Mouse (Mus musculus) forelimb bud, embryonic 11.5 days (tissue): Measurements from ENCODE around the gene Hydin.
"Not testable (repeated sequence)": the region's sequence is repeated elsewhere in the genome, so short reads cannot be mapped to it uniquely, and the experiment has no call there.

Experiments used
- DNase-seq: peaks from one replicate; pipeline ENCODE4 v3.0.0-alpha.2; 2012; ENCODE audit warnings: low read depth, low spot score

Gene Hydin

DNA sequence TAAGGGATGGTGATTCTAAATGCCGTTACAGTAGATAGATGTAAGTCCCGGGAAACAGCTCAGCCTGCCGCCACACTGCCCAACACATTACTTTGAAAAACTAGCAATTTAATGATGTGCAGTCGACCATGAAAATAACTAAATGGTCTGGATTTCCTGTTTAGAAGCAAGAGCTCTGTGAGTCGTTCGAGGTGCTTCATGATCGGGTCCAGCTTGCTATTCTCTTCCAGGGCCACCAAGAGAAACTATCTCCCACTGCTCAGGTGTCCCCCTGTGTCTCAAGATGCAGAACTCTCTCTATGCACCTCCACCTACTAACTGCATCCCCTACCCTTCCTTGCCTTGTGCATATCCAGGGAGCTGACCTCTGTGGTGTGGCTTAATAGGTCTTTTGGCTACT, 66.6 kb downstream of the Hydin start:
- no peak for DNase-seq

GRCm38 (mm10) chr8:110339447-110339846, 72.7 kb downstream of the Hydin start:
- no peak for DNase-seq

DNA sequence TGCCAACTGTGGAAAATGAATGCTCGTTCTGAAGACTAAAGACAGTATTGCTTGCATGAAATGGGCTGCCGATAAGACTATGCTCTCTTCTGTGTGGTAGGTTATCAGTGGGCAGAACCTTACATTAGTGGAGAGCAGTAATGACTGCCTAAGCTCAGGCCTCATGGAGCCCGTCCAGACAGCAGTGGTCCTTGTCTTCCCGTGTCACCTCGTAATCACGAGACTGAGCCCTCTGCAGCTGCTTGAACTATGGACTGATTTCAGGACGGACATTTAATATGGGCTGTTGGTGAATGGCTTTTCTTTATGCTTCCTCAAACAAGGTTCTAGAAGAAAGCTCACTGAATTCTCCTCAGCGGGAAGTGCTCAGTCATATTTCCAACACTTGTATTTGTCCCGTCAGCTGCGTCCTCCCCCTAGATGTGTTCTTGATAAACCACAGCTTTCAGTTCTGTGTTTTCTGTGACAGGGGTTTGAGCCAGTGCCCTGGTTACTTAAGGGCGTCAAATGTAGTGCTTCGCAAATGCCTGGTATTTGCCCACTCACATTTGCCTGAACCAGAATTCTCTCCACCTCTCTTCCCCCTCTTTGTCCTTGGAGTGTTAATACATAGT, 73.4 kb downstream of the Hydin start:
- no peak for DNase-seq

DNA sequence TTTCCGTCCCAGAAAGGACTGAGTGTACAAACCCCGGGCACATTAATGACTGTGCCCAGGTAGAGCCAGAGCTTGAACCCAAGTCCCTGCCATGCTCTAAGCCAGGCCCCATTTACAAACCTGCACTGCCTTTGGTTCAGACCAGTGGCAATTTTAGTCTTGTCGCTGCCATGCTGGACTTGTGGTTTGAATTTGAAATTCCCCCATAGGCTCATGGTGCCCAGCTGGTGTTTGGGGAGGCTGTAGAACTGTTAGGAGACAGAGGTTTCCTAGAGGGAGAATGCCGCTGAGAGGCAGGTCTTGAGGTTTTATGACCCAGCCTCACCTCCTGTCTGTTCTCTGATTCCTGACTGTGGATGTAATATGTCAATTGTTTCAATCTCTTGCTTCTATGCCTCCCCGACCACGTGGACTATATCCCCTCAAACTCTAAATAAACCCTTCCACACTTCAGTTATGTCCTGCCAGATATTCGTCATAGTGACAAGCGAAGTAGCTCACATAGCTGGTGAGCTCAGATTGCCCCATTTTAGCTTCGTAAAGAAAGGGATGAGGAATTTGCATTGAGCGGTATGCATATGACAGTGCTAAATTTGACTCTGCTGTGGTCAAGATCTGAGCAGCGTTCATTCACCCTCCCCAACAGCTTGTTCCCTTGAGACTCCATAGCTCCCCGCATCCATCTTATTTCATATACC, 79.1 kb downstream of the Hydin start:
- DNase-seq = no peak

GRCm38 (mm10) chr8:110346915-110347314, 80.1 kb downstream of the Hydin start:
- no peak for DNase-seq

DNA sequence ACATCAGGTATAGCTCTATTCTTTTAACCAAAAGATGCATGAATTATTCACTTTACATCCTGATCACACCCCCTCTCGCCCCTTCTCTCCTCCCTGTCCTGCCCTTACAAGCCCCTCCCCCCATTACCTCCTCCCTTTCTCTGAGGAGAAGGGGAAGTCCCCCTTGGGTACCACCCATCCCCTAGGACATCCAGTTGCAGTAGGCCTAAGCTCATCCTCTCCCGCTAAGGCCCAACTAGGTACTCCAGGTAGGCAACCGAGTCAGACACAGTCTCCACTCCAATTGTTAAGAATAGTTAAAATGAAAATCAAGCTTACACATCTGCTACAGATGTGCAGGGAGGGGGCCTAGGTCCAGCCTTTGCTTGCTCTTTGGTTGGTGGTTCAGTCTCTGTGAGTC, 83.9 kb downstream of the Hydin start:
- DNase-seq = no peak

DNA sequence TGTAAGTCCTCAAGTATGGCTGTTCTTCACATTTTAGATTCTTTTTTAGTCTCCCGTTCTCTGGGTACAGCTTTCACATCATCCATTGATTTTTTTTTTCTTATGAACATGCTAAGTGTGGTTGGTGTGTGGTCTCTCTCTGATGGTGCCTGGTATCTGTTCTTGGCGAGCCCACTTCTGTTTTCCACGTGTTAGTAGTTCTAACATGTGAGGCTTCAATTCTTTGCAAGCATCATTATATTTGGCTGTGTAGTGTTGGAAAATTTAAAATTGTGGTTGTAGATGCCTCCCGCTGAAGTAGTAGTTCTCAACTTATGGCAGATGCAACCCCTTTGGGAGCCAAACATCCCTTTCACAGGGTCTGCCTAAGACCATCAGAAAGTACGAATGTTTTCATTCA, 85.1 kb downstream of the Hydin start:
- DNase-seq = no peak

- no peak for DNase-seq
These were observed 96.2 kb downstream of the Hydin start for GRCm38 (mm10) chr8:110362975-110363374.

DNA sequence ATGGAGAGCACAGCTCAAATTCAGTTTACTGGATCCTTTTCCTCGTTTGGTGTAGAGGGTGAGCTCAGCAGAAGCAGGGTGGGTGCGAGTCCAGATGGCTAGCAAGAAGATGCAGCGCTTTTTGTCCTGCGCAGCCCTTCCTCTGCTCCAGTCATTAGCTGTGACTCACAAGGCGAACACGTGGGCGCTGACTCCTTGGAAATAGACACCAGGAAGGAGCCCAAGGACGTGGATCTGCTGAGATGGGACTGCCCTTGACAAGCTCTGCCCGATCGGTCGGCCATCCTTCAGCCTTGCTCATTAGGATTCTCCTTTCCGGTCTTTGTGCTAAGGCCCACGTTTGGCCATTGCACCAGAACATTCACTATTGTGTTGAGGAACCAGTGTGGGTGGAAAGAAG, 106.1 kb downstream of the Hydin start:
- no peak for DNase-seq

DNA sequence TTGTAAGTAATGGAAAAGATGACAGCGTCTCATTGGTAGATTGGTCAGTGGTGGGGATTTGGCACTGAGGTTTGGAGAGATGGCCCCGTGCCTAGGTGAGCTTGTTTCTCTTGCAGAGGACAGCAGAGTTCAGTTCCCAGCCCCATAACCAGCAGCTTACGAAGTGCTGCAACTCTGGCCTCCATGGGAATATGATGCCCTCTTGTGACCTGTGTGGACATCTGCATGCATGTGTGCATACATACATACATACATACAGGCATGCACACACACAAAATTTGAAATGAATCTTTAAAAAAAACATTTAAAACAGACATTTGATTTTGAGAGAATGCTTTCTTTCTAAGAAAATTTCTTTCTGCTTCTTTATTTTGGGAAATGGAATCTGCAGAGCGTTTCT, 106.9 kb downstream of the Hydin start:
- DNase-seq = no peak

GRCm38 (mm10) chr8:110382751-110383150, 116.0 kb downstream of the Hydin start:
- no peak for DNase-seq

DNA sequence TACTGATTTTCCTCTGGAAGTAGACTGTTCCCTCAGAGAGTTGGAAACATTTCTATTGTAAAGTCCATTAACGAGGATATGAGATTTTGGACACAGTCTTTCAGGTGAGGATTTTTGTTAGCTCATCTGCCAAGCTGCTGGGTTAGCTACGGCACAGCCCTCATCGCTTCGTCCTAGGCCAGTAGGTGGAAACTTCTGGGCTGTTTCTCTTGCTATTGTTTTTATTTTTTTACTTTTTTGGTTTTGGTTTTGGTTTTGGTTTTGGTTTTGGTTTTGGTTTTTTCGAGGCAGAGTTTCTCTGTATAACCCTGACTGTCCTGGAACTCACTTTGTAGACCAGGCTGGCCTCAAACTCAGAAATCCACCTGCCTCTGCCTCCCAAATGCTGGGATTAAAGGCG, 117.9 kb downstream of the Hydin start:
- DNase-seq = not testable (repeated sequence)

- DNase-seq = no peak
These were observed 128.9 kb downstream of the Hydin start for GRCm38 (mm10) chr8:110395656-110396055.

- DNase-seq = no peak
These were observed 133.8 kb downstream of the Hydin start for GRCm38 (mm10) chr8:110400536-110400935.

DNA sequence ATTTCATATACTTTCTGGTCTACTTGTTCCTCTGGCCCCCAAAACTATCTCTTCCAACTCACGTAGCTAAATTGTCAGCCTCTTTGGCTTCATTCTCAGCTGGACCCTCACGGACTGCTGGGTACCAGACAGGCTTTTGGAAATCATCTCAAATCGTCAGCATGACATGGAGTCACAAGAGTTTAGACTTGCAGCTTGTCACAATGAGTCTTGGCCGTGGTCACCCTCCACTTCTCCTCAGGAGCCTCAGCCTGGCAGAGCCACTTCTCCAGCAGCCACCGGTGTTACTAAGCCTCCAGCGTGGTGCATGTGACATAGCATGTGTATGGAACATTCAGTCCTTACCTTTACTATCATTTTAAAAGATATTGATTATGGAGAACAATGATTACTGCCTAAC, 135.5 kb downstream of the Hydin start:
- DNase-seq = no peak

GRCm38 (mm10) chr8:110404516-110404915, 137.7 kb downstream of the Hydin start:
- DNase-seq = no peak

- no peak for DNase-seq
These were observed 148.3 kb downstream of the Hydin start for GRCm38 (mm10) chr8:110415121-110415520.

GRCm38 (mm10) chr8:110416931-110417330, 150.2 kb downstream of the Hydin start:
- DNase-seq = no peak

- no peak for DNase-seq
These were observed 151.0 kb downstream of the Hydin start for GRCm38 (mm10) chr8:110417801-110418200.

GRCm38 (mm10) chr8:110419711-110420110, 152.9 kb downstream of the Hydin start:
- DNase-seq = no peak

GRCm38 (mm10) chr8:110420221-110420620, 153.4 kb downstream of the Hydin start:
- no peak for DNase-seq

DNA sequence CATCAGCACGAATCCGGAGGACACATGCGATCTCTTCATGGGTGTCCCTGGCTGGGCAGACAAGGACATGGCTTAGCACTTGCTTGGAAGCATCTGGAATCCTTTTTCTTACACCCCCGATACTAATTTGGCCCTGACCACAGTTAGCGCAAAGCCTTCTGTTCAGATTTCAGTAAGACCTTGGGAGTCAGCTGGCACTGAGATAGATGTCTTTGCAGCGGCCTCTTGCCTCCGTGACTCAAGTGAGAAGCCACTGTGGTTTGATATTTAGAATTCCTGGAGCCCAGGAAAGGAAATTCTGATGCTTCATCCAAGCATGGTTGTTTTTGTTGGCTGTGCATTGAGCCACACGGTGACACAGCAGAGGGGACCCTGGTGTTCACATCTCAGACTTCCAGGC, 157.4 kb downstream of the Hydin start:
- DNase-seq = no peak

- no peak for DNase-seq
These were observed 164.6 kb downstream of the Hydin start for GRCm38 (mm10) chr8:110431340-110431739.

GRCm38 (mm10) chr8:110440528-110440927, 173.8 kb downstream of the Hydin start:
- no peak for DNase-seq
